Mouse (Mus musculus) inflammation-experienced regulatory T-cells, adult 6 months (primary cell): ENCODE data around the gene 1810046K07Rik. TPM values are rescaled to one million over a fixed set of nuclear protein-coding genes. Genes with fewer than 3 reads are reported as not detected.

ENCODE experiments used
- ATAC-seq: one replicate; pipeline ENCODE4 v1.8.0; 2017
- polyA plus RNA-seq, 3 experiments: library from polyadenylated mRNA; unstranded; fragments of 100-300 nt; shearing (Covaris generic); gene quantifications; one replicate each; pipeline ENCODE4 v1.2.1; 2017

1810046K07Rik gene
- polyA plus RNA-seq, 3 experiments from 2014 or later: 0.26 TPM; not detected in 2

GRCm38 (mm10) chr9:51303980-51304379 lies 24.7 kb downstream of the 1810046K07Rik start:
- ATAC-seq: no peak

GRCm38 (mm10) chr9:51293541-51293940 lies 35.2 kb downstream of the 1810046K07Rik start:
- ATAC-seq: no peak

GRCm38 (mm10) chr9:51292674-51293073 lies 36.0 kb downstream of the 1810046K07Rik start:
- peak; percentile 56 for ATAC-seq

GRCm38 (mm10) chr9:51290980-51291379 lies 37.7 kb downstream of the 1810046K07Rik start:
- no peak for ATAC-seq

GRCm38 (mm10) chr9:51286079-51286478 lies 42.6 kb downstream of the 1810046K07Rik start:
- ATAC-seq: peak; percentile 64

- ATAC-seq: no peak
These were observed 50.0 kb downstream of the 1810046K07Rik start, which contains the start of gene Colca2 for GRCm38 (mm10) chr9:51278500-51279381. Gene Colca2, minus strand, starts transcription at chr9:51278569.

GRCm38 (mm10) chr9:51277834-51278498 lies 50.8 kb downstream of the 1810046K07Rik start:
- ATAC-seq: no peak

GRCm38 (mm10) chr9:51274678-51275077 lies 54.0 kb downstream of the 1810046K07Rik start:
- no peak for ATAC-seq

GRCm38 (mm10) chr9:51273581-51274154 lies 55.0 kb downstream of the 1810046K07Rik start:
- no peak for ATAC-seq

- ATAC-seq: no peak
These were observed 56.6 kb downstream of the 1810046K07Rik start for GRCm38 (mm10) chr9:51272102-51272501.

- no peak for ATAC-seq
These were observed 57.6 kb downstream of the 1810046K07Rik start for GRCm38 (mm10) chr9:51271073-51271472.

GRCm38 (mm10) chr9:51268852-51269251 lies 59.9 kb downstream of the 1810046K07Rik start:
- no peak for ATAC-seq

GRCm38 (mm10) chr9:51258426-51258825 lies 70.3 kb downstream of the 1810046K07Rik start:
- ATAC-seq: no peak

GRCm38 (mm10) chr9:51256780-51257502 lies 71.8 kb downstream of the 1810046K07Rik start:
- ATAC-seq: no peak

Other genes with a start within 250 kb of the 1810046K07Rik start
- gene 4833427G06Rik, start 226.8 kb downstream of the 1810046K07Rik start, polyA plus RNA-seq: not detected
- not detected for gene Gm32742, start 163.4 kb downstream of the 1810046K07Rik start, polyA plus RNA-seq
- 10 to 100 TPM in 2 of 3 experiments, 1 to 10 TPM in 1; 3.4 to 20.1 (median 11.6) TPM for gene Pou2af1, start 115.2 kb downstream of the 1810046K07Rik start, polyA plus RNA-seq
- 1 to 10 TPM in 2 of 3 experiments, not detected in 1; 1.1 to 1.7 TPM for gene Colca2, start 50.3 kb downstream of the 1810046K07Rik start, polyA plus RNA-seq